Mouse (Mus musculus): ENCODE measurements around the gene Irak2. TPM values are rescaled to one million over a fixed set of nuclear protein-coding genes. Genes with fewer than 3 reads are reported as not detected.

The Irak2 gene
- total and polyA plus RNA-seq, 3 experiments = 30.0 to 39.5 (median 32.5) TPM

- Histone ChIP-seq H3K27ac (ENCODE audit: insufficient read depth, low read depth) (no peak overlapping the region), H3K9me3 (replicated peaks; ENCODE audit: low read length) (peaks cover 2% of the 10 kb centered on the region), H3K4me2 (ENCODE audit: insufficient read depth, low read depth, poor library complexity, severe bottlenecking) (no peak overlapping the region), H3K79me2 (replicated peaks; ENCODE audit: control insufficient read depth, extremely low read depth, insufficient read depth, poor library complexity, severe bottlenecking) (peaks cover 22% of the 10 kb centered on the region), H3K4me1 (ENCODE audit: control insufficient read depth in 1 of 2, insufficient read depth in 2 of 2) (peaks cover 0 to 21% of the 10 kb centered on the region in 2 experiments; a peak in 2 of 4 replicates), H3K27me3 (replicated peaks) (no peaks in the 10 kb centered on the region), H3K36me3 (replicated peaks in 1 of 2; ENCODE audit: control insufficient read depth in 1 of 2, insufficient read depth in 1 of 2, low read length in 1 of 2) (peaks cover 44 to 86% of the 10 kb centered on the region in 2 experiments), H3K9ac (ENCODE audit: insufficient read depth, low read depth) (no peak overlapping the region), H3K4me3 (replicated peaks in 1 of 3; ENCODE audit: low read depth in 2 of 3, low read length in 2 of 3, poor library complexity in 1 of 3) (no peak overlapping the region)
- dilution Hi-C loops (cut with MboI; ENCODE audit: extremely low pct_ligation_motif_present, extremely low pct_unique_long_range_greater_than_20kb, low sequenced_read_pairs) (no loop called here), in situ Hi-C loops (cut with MboI; ENCODE audit: low pct_ligation_motif_present, low pct_unique_long_range_greater_than_20kb, low sequenced_read_pairs) (no loop called here)
- TF ChIP-seq ETS1 (conservative IDR thresholded peaks at IDR 0.05; ENCODE audit: low read depth, low read length) = no peak
- TF ChIP-seq USF1 (IDR thresholded peaks at IDR 0.05; ENCODE audit: low read depth, low read length) = no peak
- TF ChIP-seq MEF2A (IDR thresholded peaks at IDR 0.05; ENCODE audit: borderline replicate concordance, low read depth, low read length) = no peak
- TF ChIP-seq RAD21 (IDR thresholded peaks at IDR 0.05; ENCODE audit: low read depth, low read length) = no peak
- TF ChIP-seq SIN3A (IDR thresholded peaks at IDR 0.05; ENCODE audit: low read length) = no peak
- no peak for DNase-seq (ENCODE audit: extremely low read depth)
Observed at GRCm38 (mm10) chr6:113614997-113615396, 23.3 kb upstream of the Irak2 start.

- no peak for TF ChIP-seq GABPA (IDR thresholded peaks at IDR 0.05; ENCODE audit: insufficient replicate concordance, low read depth, low read length)
- no peak for TF ChIP-seq NRF1 (IDR thresholded peaks at IDR 0.05; ENCODE audit: low read depth, low read length)
- no peak for TF ChIP-seq CHD1 (IDR thresholded peaks at IDR 0.05; ENCODE audit: low read depth, low read length)
- no peak for TF ChIP-seq TCF12 (IDR thresholded peaks at IDR 0.05; ENCODE audit: low read depth, low read length)
- no peak for TF ChIP-seq EP300 (IDR thresholded peaks at IDR 0.05; ENCODE audit: low read length)
- TF ChIP-seq ELF1 (IDR thresholded peaks at IDR 0.05; ENCODE audit: low read depth, low read length) = no peak
- Histone ChIP-seq H3K27me3 (replicated peaks) (no peaks in the 10 kb centered on the region), H3K27ac (ENCODE audit: insufficient read depth, low read depth) (no peak overlapping the region), H3K36me3 (replicated peaks in 1 of 2; ENCODE audit: control insufficient read depth in 1 of 2, insufficient read depth in 1 of 2, low read length in 1 of 2) (peaks cover 41 to 81% of the 10 kb centered on the region in 2 experiments), H3K4me2 (ENCODE audit: insufficient read depth, low read depth, poor library complexity, severe bottlenecking) (no peak overlapping the region), H3K9me3 (replicated peaks; ENCODE audit: low read length) (peaks cover 2% of the 10 kb centered on the region), H3K4me1 (ENCODE audit: control insufficient read depth in 1 of 2, insufficient read depth in 2 of 2) (peaks cover 0 to 21% of the 10 kb centered on the region in 2 experiments; a peak in 2 of 4 replicates), H3K9ac (ENCODE audit: insufficient read depth, low read depth) (no peak overlapping the region), H3K79me2 (replicated peaks; ENCODE audit: control insufficient read depth, extremely low read depth, insufficient read depth, poor library complexity, severe bottlenecking) (peaks cover 17% of the 10 kb centered on the region), H3K4me3 (replicated peaks in 1 of 3; ENCODE audit: low read depth in 2 of 3, low read length in 2 of 3, poor library complexity in 1 of 3) (no peak overlapping the region)
- DNase-seq (ENCODE audit: extremely low read depth) = no peak
- in situ Hi-C loops (cut with MboI; ENCODE audit: low pct_ligation_motif_present, low pct_unique_long_range_greater_than_20kb, low sequenced_read_pairs) (no loop called here), dilution Hi-C loops (cut with MboI; ENCODE audit: extremely low pct_ligation_motif_present, extremely low pct_unique_long_range_greater_than_20kb, low sequenced_read_pairs) (no loop called here)
Observed at GRCm38 (mm10) chr6:113615489-113615888, 22.8 kb upstream of the Irak2 start.

- dilution Hi-C loops (cut with MboI; ENCODE audit: extremely low pct_ligation_motif_present, extremely low pct_unique_long_range_greater_than_20kb, low sequenced_read_pairs) = no loop called here
- TF ChIP-seq ZNF384 (IDR thresholded peaks at IDR 0.05; ENCODE audit: low read depth, low read length) (peak; percentile 66), POLR2AphosphoS2 (IDR thresholded peaks at IDR 0.05; ENCODE audit: low read depth, low read length) (no peak)
- Histone ChIP-seq H3K9me3 (replicated peaks; ENCODE audit: low read length) (no peaks in the 10 kb centered on the region), H3K27ac (ENCODE audit: insufficient read depth, low read depth) (no peak overlapping the region), H3K4me3 (replicated peaks in 1 of 3; ENCODE audit: low read depth in 2 of 3, low read length in 2 of 3, poor library complexity in 1 of 3) (peak overlapping the region; percentile 56 to 68 (median 63)), H3K4me2 (ENCODE audit: insufficient read depth, low read depth, poor library complexity, severe bottlenecking) (peak overlapping the region; percentile 87), H3K27me3 (replicated peaks) (no peaks in the 10 kb centered on the region), H3K4me1 (ENCODE audit: control insufficient read depth in 1 of 2, insufficient read depth in 2 of 2) (peaks cover 10 to 25% of the 10 kb centered on the region in 2 experiments; a peak in 3 of 4 replicates), H3K36me3 (replicated peaks in 1 of 2; ENCODE audit: control insufficient read depth in 1 of 2, insufficient read depth in 1 of 2, low read length in 1 of 2) (peaks cover 8 to 25% of the 10 kb centered on the region in 2 experiments), H3K79me2 (replicated peaks; ENCODE audit: control insufficient read depth, extremely low read depth, insufficient read depth, poor library complexity, severe bottlenecking) (peaks cover 17% of the 10 kb centered on the region), H3K9ac (ENCODE audit: insufficient read depth, low read depth) (peak overlapping the region; percentile 80)
- no peak for DNase-seq (ENCODE audit: extremely low read depth)
- in situ Hi-C loops (cut with MboI; ENCODE audit: low pct_ligation_motif_present, low pct_unique_long_range_greater_than_20kb, low sequenced_read_pairs) = no loop called here
Observed at GRCm38 (mm10) chr6:113623386-113623785, 14.9 kb upstream of the Irak2 start.
